Mouse (Mus musculus): ENCODE measurements at regions not wholly inside any gene's neighbourhood (a gene's known extent, or its start where the extent isn't known, plus 50 kb on each side); places are given as distances from the start of the nearest gene placed in this dataset.

DNA sequence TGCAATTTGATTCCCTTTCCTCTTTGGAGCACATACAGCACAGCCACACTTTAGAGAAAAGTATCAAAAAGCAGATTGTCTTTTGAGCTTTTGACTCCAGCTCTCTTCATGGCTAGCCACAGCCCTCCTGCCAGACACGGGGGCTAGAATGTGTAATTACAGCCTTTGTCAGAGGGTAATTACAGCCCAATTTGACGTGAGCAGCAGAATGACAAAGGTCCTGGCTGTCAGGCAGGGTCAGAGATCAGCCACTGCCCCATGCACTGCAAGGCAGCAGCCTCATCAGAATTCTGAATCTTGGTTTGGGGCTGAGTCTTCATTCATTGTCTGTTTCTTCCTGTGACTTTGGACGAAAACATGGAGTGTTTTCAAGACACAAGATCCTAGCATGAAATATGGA, 95.7 kb upstream of the Ednrb start:
- Histone ChIP-seq H3K36me3 (replicated peaks in 1 of 2; ENCODE audit: control insufficient read depth in 1 of 2, insufficient read depth in 1 of 2, low read length in 1 of 2) (no peaks in the 10 kb centered on the region), H3K4me3 (replicated peaks in 1 of 3; ENCODE audit: low read depth in 2 of 3, low read length in 2 of 3, poor library complexity in 1 of 3) (no peak overlapping the region), H3K4me1 (ENCODE audit: control insufficient read depth in 1 of 2, insufficient read depth in 2 of 2) (no peaks in the 10 kb centered on the region), H3K4me2 (ENCODE audit: insufficient read depth, low read depth, poor library complexity, severe bottlenecking) (no peak overlapping the region), H3K27ac (ENCODE audit: insufficient read depth, low read depth) (no peak overlapping the region), H3K9me3 (replicated peaks; ENCODE audit: low read length) (no peaks in the 10 kb centered on the region), H3K9ac (ENCODE audit: insufficient read depth, low read depth) (no peak overlapping the region), H3K27me3 (replicated peaks) (no peaks in the 10 kb centered on the region), H3K79me2 (replicated peaks; ENCODE audit: control insufficient read depth, extremely low read depth, insufficient read depth, poor library complexity, severe bottlenecking) (no peaks in the 10 kb centered on the region)
- in situ Hi-C loops (cut with MboI; ENCODE audit: low pct_ligation_motif_present, low pct_unique_long_range_greater_than_20kb, low sequenced_read_pairs) = no loop called here
- TF ChIP-seq USF2 (conservative IDR thresholded peaks at IDR 0.05; ENCODE audit: low read depth, low read length) (no peak), MXI1 (IDR thresholded peaks at IDR 0.05; ENCODE audit: low read depth, low read length) (no peak), POLR2AphosphoS2 (IDR thresholded peaks at IDR 0.05; ENCODE audit: low read depth, low read length) (no peak), JUN (IDR thresholded peaks at IDR 0.05; ENCODE audit: insufficient read depth, low read depth, low read length) (no peak), HCFC1 (IDR thresholded peaks at IDR 0.05; ENCODE audit: low read depth, low read length) (no peak)
- dilution Hi-C loops (cut with MboI; ENCODE audit: extremely low pct_ligation_motif_present, extremely low pct_unique_long_range_greater_than_20kb, low sequenced_read_pairs) = no loop called here
- no peak for DNase-seq (ENCODE audit: extremely low read depth)

DNA sequence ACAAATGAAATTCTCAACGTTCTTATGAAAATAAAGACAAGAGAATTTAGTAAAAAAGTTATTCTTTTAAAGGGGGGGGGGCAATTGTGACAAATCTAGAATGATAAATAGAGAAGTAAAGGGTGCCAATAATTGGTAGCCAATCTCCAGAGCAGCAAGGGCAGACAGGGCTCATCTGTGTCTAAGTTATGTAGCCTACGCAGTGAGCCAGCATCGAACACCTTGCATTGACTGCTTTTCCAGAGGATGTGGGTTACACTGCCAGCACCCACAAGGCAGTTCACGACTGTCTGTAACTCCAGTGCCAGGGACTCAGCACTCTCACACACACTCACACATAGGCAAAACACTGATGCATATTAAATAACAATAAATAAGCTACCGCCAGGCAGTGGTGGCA, 94.7 kb upstream of the Ednrb start:
- in situ Hi-C loops (cut with MboI; ENCODE audit: low pct_ligation_motif_present, low pct_unique_long_range_greater_than_20kb, low sequenced_read_pairs) (no loop called here), dilution Hi-C loops (cut with MboI; ENCODE audit: extremely low pct_ligation_motif_present, extremely low pct_unique_long_range_greater_than_20kb, low sequenced_read_pairs) (no loop called here)
- TF ChIP-seq IRF4 (IDR thresholded peaks at IDR 0.05; ENCODE audit: low read depth, low read length) = no peak
- no peak for TF ChIP-seq EP300 (IDR thresholded peaks at IDR 0.05; ENCODE audit: low read length)
- TF ChIP-seq MEF2A (IDR thresholded peaks at IDR 0.05; ENCODE audit: borderline replicate concordance, low read depth, low read length) = no peak
- no peak for TF ChIP-seq POLR2AphosphoS2 (IDR thresholded peaks at IDR 0.05; ENCODE audit: low read depth, low read length)
- TF ChIP-seq ZKSCAN1 (IDR thresholded peaks at IDR 0.05; ENCODE audit: borderline replicate concordance, low read depth, low read length) = no peak
- no peak for TF ChIP-seq MAFK (IDR thresholded peaks at IDR 0.05; ENCODE audit: insufficient replicate concordance, low read length)
- no peak for TF ChIP-seq RAD21 (IDR thresholded peaks at IDR 0.05; ENCODE audit: low read depth, low read length)
- TF ChIP-seq POLR2A (IDR thresholded peaks at IDR 0.05; ENCODE audit: low read depth, low read length) = no peak
- no peak for TF ChIP-seq MXI1 (IDR thresholded peaks at IDR 0.05; ENCODE audit: low read depth, low read length)
- no peak for TF ChIP-seq ZNF384 (IDR thresholded peaks at IDR 0.05; ENCODE audit: low read depth, low read length)
- no peak for TF ChIP-seq HCFC1 (IDR thresholded peaks at IDR 0.05; ENCODE audit: low read depth, low read length)
- no peak for TF ChIP-seq TCF12 (IDR thresholded peaks at IDR 0.05; ENCODE audit: low read depth, low read length)
- TF ChIP-seq RCOR1 (conservative IDR thresholded peaks at IDR 0.05; ENCODE audit: low read depth, low read length) = no peak
- no peak for TF ChIP-seq CHD1 (IDR thresholded peaks at IDR 0.05; ENCODE audit: low read depth, low read length)
- TF ChIP-seq MAZ (IDR thresholded peaks at IDR 0.05; ENCODE audit: low read depth, low read length) = no peak
- no peak for TF ChIP-seq NELFE (IDR thresholded peaks at IDR 0.05; ENCODE audit: low read depth, low read length)
- no peak for TF ChIP-seq MAX (IDR thresholded peaks at IDR 0.05; ENCODE audit: low read length)
- no peak for TF ChIP-seq KAT2A (IDR thresholded peaks at IDR 0.05; ENCODE audit: insufficient replicate concordance, low read length)
- Histone ChIP-seq H3K27me3 (replicated peaks) (no peaks in the 10 kb centered on the region), H3K27ac (ENCODE audit: insufficient read depth, low read depth) (no peak overlapping the region), H3K36me3 (replicated peaks in 1 of 2; ENCODE audit: control insufficient read depth in 1 of 2, insufficient read depth in 1 of 2, low read length in 1 of 2) (no peaks in the 10 kb centered on the region), H3K9me3 (replicated peaks; ENCODE audit: low read length) (no peaks in the 10 kb centered on the region), H3K9ac (ENCODE audit: insufficient read depth, low read depth) (no peak overlapping the region), H3K4me2 (ENCODE audit: insufficient read depth, low read depth, poor library complexity, severe bottlenecking) (no peak overlapping the region), H3K79me2 (replicated peaks; ENCODE audit: control insufficient read depth, extremely low read depth, insufficient read depth, poor library complexity, severe bottlenecking) (no peaks in the 10 kb centered on the region), H3K4me1 (ENCODE audit: control insufficient read depth in 1 of 2, insufficient read depth in 2 of 2) (no peaks in the 10 kb centered on the region), H3K4me3 (replicated peaks in 1 of 3; ENCODE audit: low read depth in 2 of 3, low read length in 2 of 3, poor library complexity in 1 of 3) (no peak overlapping the region)
- no peak for DNase-seq (ENCODE audit: extremely low read depth)

All from CH12.LX (cell line).